Mouse (Mus musculus): ENCODE measurements around the gene Wipi1. TPM values are rescaled to one million over a fixed set of nuclear protein-coding genes. Genes with fewer than 3 reads are reported as not detected.
A peak's percentile ranks its signal among the peaks of the same experiment; 100 is the strongest.

Wipi1 gene
- polyA plus RNA-seq, 2 experiments, result 9.0 to 11.9 TPM

DNA sequence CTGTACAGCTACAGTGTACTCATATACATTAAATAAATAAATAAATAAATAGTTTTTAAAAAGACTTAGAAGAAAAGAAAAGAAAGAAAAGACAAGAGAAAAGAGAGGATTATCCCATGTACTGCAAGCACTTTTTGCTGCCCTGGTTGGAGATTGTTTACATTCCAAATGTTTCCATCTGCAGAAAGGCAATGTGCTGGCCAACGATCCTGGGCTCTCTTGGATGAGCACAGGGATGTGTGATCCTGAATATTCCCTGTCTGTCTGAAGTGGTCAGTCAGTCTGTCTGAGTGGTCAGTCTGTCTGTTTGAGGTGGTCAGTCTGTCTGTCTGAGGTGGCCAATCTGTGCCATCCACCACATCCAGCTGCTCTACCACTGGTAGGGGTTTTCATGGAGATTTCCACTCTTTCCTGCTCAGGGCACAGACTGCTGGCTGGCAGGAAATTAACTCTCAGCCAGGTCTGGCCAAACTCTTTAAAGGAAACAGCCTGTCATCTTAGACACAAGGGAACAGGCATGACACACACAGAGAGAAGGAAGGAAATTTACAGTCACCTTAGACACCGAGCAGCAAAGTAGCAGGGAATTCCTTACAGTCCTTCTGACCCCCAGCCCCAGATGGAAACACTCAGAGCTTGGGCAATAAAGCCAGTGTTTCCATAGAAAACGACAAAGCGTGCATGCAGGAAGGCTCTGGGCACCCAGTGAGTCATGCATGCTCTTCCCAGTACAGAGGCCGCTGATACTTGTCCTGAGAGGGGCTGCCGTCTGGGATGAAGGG lies 18.4 kb downstream of the Wipi1 start:
- ATAC-seq (ENCODE audit: insufficient read depth), result no peak
- peaks cover 0 to 5% of the 10 kb centered on the region in 2 experiments; a peak in 1 of 4 replicates for H3K4me1 ChIP-seq (replicated peaks; ENCODE audit: control insufficient read depth in 2 of 2, insufficient read depth in 2 of 2, low read length in 1 of 2)
- TF ChIP-seq CTCF (IDR thresholded peaks at IDR 0.05; ENCODE audit: low read depth) (no peak), EP300 (IDR thresholded peaks at IDR 0.05; ENCODE audit: low read depth) (no peak)
- no peak overlapping the region for H3K4me3 ChIP-seq (ENCODE audit: insufficient read depth in 1 of 2, low read depth in 2 of 2, low read length in 2 of 2)
- no peaks in the 10 kb centered on the region for H3K9me3 ChIP-seq (ENCODE audit: control insufficient read depth, low read length)
- no peak overlapping the region for H3K9ac ChIP-seq (replicated peaks)
- H3K36me3 ChIP-seq (replicated peaks; ENCODE audit: control insufficient read depth, insufficient read depth, low read depth), result peaks cover 23% of the 10 kb centered on the region
- no peak overlapping the region for H3K4me2 ChIP-seq (ENCODE audit: low read depth)
- no peak overlapping the region for H3K27ac ChIP-seq
- no peak for DNase-seq (ENCODE audit: low read depth in 3 of 3, low spot score in 3 of 3)
- H3K27me3 ChIP-seq (ENCODE audit: control insufficient read depth, insufficient read depth, low read length), result no peaks in the 10 kb centered on the region
- 54% methylated on average over 6 of the region's 6 CpGs for WGBS (ENCODE audit: insufficient replicate concordance)

DNA sequence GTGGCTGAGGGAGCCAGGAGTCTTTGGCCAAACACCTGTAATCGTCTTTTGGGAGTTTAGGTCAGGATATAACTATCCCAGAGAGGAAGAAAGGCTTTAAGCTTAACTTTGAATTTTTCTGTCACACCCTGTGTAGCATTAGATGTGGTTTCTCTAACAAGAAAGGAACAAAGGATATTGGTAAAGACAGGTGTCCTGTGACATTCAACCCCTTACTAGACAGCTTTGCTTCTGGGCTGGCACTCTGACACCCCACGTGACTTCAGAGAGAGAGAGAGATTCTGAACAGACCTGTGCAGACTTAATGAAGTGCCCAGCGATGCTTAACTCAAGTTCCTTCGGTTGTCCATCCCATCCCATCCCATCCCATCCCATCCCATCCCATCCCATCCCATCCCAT lies 20.3 kb downstream of the Wipi1 start:
- Histone ChIP-seq H3K9ac (replicated peaks) (no peak overlapping the region), H3K4me1 (replicated peaks; ENCODE audit: control insufficient read depth in 2 of 2, insufficient read depth in 2 of 2, low read length in 1 of 2) (peaks cover 11 to 21% of the 10 kb centered on the region in 2 experiments), H3K4me3 (ENCODE audit: insufficient read depth in 1 of 2, low read depth in 2 of 2, low read length in 2 of 2) (no peak overlapping the region), H3K27me3 (ENCODE audit: control insufficient read depth, insufficient read depth, low read length) (no peaks in the 10 kb centered on the region), H3K4me2 (ENCODE audit: low read depth) (no peak overlapping the region), H3K36me3 (replicated peaks; ENCODE audit: control insufficient read depth, insufficient read depth, low read depth) (peaks cover 15% of the 10 kb centered on the region), H3K9me3 (ENCODE audit: control insufficient read depth, low read length) (no peaks in the 10 kb centered on the region), H3K27ac (no peak overlapping the region)
- ATAC-seq (ENCODE audit: insufficient read depth) (no peak), DNase-seq (ENCODE audit: low read depth in 3 of 3, low spot score in 3 of 3) (no peak)
- 86% methylated on average over 4 of the region's 4 CpGs for WGBS (ENCODE audit: insufficient replicate concordance)
- TF ChIP-seq CTCF (IDR thresholded peaks at IDR 0.05; ENCODE audit: low read depth), result no peak
- no peak for TF ChIP-seq EP300 (IDR thresholded peaks at IDR 0.05; ENCODE audit: low read depth)

DNA sequence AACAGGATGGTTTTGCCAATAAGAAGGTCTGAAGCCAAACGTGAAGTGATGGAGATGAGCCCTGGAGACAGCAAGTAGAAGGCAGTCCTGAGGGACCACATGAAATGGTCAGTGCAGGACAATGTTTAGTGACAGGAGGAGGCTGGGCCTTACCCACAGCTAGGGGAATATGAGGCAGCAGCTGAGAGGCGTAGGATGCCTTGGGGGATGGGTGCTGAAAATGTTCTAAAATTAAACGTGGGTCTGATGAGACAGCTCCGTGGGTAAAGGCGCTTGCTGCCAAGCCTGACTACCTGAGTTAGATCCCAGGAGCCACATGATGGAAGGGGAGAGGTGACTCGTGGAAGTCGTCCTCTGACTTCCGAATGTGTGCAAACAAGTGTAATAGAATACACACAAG lies 21.8 kb downstream of the Wipi1 start:
- Histone ChIP-seq H3K9me3 (ENCODE audit: control insufficient read depth, low read length) (no peaks in the 10 kb centered on the region), H3K4me1 (replicated peaks; ENCODE audit: control insufficient read depth in 2 of 2, insufficient read depth in 2 of 2, low read length in 1 of 2) (peaks cover 11 to 24% of the 10 kb centered on the region in 2 experiments), H3K27ac (no peak overlapping the region), H3K27me3 (ENCODE audit: control insufficient read depth, insufficient read depth, low read length) (no peaks in the 10 kb centered on the region), H3K36me3 (replicated peaks; ENCODE audit: control insufficient read depth, insufficient read depth, low read depth) (peaks cover 6% of the 10 kb centered on the region), H3K4me2 (ENCODE audit: low read depth) (no peak overlapping the region), H3K4me3 (ENCODE audit: insufficient read depth in 1 of 2, low read depth in 2 of 2, low read length in 2 of 2) (no peak overlapping the region), H3K9ac (replicated peaks) (no peak overlapping the region)
- TF ChIP-seq EP300 (IDR thresholded peaks at IDR 0.05; ENCODE audit: low read depth) (no peak), CTCF (IDR thresholded peaks at IDR 0.05; ENCODE audit: low read depth) (no peak)
- DNase-seq (ENCODE audit: low read depth in 3 of 3, low spot score in 3 of 3), result no peak
- ATAC-seq (ENCODE audit: insufficient read depth), result no peak
- 74% methylated on average over 8 of the region's 8 CpGs for WGBS (ENCODE audit: insufficient replicate concordance)

GRCm38 (mm10) chr11:109587638-109588374 lies 24.0 kb downstream of the Wipi1 start:
- TF ChIP-seq CTCF (IDR thresholded peaks at IDR 0.05; ENCODE audit: low read depth) (no peak), EP300 (IDR thresholded peaks at IDR 0.05; ENCODE audit: low read depth) (peak; percentile 77)
- peak; percentile 61 to 71 (median 69) for DNase-seq (ENCODE audit: low read depth in 3 of 3, low spot score in 3 of 3)
- WGBS (ENCODE audit: insufficient replicate concordance), result 12% methylated on average over 15 of the region's 15 CpGs
- Histone ChIP-seq H3K4me3 (ENCODE audit: insufficient read depth in 1 of 2, low read depth in 2 of 2, low read length in 2 of 2) (peak overlapping the region; percentile 29 to 41; a peak in 3 of 4 replicates), H3K4me2 (ENCODE audit: low read depth) (peak overlapping the region; percentile 76), H3K27me3 (ENCODE audit: control insufficient read depth, insufficient read depth, low read length) (no peaks in the 10 kb centered on the region), H3K36me3 (replicated peaks; ENCODE audit: control insufficient read depth, insufficient read depth, low read depth) (peaks cover 12% of the 10 kb centered on the region), H3K9ac (replicated peaks) (peak overlapping the region; percentile 25), H3K27ac (peak overlapping the region; percentile 64), H3K4me1 (replicated peaks; ENCODE audit: control insufficient read depth in 2 of 2, insufficient read depth in 2 of 2, low read length in 1 of 2) (peaks cover 19 to 36% of the 10 kb centered on the region in 2 experiments), H3K9me3 (ENCODE audit: control insufficient read depth, low read length) (no peaks in the 10 kb centered on the region)
- peak; percentile 92 for ATAC-seq (ENCODE audit: insufficient read depth)

DNA sequence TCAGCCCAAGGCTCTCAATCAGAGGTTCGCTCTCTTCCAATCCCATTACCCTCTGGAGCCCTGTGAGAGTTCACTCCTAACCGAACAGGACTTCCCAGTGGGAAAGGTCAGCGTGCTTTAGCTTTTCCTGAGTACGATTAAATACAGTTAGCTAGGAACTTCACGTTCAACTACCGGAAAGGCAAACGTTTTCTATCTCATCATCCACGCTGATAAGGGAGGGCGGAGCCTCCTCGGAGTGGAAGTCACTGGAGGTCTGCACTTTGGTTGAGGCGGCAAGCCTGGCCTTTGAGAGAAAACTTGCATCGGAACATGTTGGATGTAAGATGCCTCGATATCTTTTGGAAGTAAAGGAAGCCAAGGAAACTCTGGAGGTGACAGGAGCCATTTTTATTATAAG lies 24.7 kb downstream of the Wipi1 start:
- H3K4me1 ChIP-seq (replicated peaks; ENCODE audit: control insufficient read depth in 2 of 2, insufficient read depth in 2 of 2, low read length in 1 of 2), result peaks cover 19 to 36% of the 10 kb centered on the region in 2 experiments
- 13% methylated on average over 13 of the region's 13 CpGs for WGBS (ENCODE audit: insufficient replicate concordance)
- no peaks in the 10 kb centered on the region for H3K27me3 ChIP-seq (ENCODE audit: control insufficient read depth, insufficient read depth, low read length)
- DNase-seq (ENCODE audit: low read depth in 3 of 3, low spot score in 3 of 3) (peak; percentile 61 to 66 (median 65)), ATAC-seq (ENCODE audit: insufficient read depth) (peak; percentile 48; the same call in 1 of the 2 replicates)
- H3K36me3 ChIP-seq (replicated peaks; ENCODE audit: control insufficient read depth, insufficient read depth, low read depth), result peaks cover 13% of the 10 kb centered on the region
- H3K9me3 ChIP-seq (ENCODE audit: control insufficient read depth, low read length), result no peaks in the 10 kb centered on the region
- peak overlapping the region; percentile 64 for H3K27ac ChIP-seq
- TF ChIP-seq EP300 (IDR thresholded peaks at IDR 0.05; ENCODE audit: low read depth) (no peak), CTCF (IDR thresholded peaks at IDR 0.05; ENCODE audit: low read depth) (no peak)
- peak overlapping the region; percentile 76 for H3K4me2 ChIP-seq (ENCODE audit: low read depth)
- H3K9ac ChIP-seq (replicated peaks), result peak overlapping the region; percentile 25
- H3K4me3 ChIP-seq (ENCODE audit: insufficient read depth in 1 of 2, low read depth in 2 of 2, low read length in 2 of 2), result peak overlapping the region; percentile 37 to 41
